Mouse (Mus musculus): Measurements from ENCODE around the gene Pcyt2.

Pcyt2 gene

DNA sequence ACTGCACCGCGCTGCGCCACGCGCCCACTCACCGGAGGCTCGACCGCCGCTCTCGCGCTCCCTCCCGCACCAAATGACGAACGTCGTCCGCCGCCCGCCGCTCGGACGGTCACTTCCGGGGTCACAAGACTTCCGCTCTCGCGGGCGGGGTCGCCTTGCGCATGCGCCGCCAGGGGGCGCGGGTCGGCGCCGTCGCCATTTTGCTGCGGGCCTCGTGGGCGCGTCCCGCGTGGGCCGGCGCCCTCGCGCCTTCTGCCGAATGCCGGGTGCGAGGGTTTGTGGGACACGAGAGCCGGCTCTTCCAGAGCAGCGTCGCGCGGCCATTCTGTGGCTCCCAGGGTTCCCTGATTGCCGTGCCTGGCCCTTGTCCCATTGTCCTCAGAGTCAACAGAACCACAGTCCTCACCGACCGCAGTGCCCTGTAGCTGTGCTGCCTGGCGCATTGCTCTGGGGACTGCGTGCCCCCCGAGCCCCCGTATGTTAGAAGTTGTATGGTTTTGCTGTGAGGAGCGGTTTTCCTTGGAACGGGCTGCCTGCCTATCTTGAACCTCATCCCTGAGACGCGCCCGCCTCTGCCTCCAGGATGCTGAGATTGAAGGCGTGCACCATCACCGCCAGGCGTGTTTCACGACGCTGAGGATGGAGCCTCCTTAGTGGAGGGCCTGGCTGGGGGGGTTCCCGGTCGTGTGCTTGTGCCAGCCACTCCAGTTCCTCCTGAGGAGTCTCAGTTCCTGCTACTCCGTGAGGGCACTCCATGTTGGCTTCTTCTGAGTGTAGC lies 36.1 kb downstream of the Pcyt2 start, which contains the start of gene Arhgdia:
Gene Arhgdia, minus strand, starts transcription at position 135 of the 778 bp plus-strand sequence.
- peak; percentile 93 for DNase-seq (ENCODE audit: low read depth)

GRCm38 (mm10) chr11:120580871-120581331 lies 36.8 kb downstream of the Pcyt2 start:
- peak; percentile 59 for DNase-seq (ENCODE audit: low read depth)

- no peak for DNase-seq (ENCODE audit: low read depth)
These were observed 37.5 kb downstream of the Pcyt2 start for GRCm38 (mm10) chr11:120580190-120580589.

DNA sequence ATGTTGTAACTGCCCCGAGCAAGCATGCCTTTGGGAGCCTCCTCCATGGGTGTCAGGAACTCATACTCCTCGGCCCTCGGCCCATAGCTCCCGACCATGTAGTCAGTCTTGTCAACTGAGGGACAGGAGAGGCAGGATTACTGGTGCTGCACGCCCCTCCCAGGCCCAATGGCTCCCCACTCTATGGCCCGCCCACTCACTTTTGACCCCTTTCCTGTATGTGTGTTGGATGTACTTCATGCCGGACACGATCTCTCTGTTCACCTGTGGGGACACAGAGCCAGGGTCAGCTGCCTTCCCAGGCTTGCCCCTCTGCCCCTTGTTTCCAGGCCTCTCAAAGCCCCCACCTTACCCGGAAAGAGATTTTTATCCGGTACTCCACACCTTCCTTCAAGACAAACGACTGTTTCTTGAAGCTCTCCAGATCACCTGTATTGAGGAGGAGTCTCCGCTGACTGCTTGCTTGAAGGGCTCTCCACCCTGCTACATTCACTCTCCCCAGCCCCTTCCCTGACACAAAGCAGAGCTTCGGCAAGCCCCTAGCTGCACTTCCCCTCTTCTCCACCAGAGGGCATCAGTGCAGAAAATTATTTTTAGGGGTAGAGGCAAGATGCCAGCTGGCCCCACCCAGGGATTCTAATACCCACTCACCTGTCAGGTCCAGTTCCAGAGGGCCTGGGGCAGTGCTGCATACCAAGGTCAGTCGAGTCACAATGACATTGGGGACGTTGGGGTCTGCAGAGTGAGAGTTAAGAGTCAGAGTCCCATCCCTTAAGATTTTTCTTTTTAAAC lies 38.2 kb downstream of the Pcyt2 start:
- peak; percentile 89 for DNase-seq (ENCODE audit: low read depth)

- no peak for DNase-seq (ENCODE audit: low read depth)
These were observed 39.0 kb downstream of the Pcyt2 start for GRCm38 (mm10) chr11:120578694-120579243.

GRCm38 (mm10) chr11:120578024-120578693 lies 39.6 kb downstream of the Pcyt2 start:
- peak; percentile 27 for DNase-seq (ENCODE audit: low read depth)

DNA sequence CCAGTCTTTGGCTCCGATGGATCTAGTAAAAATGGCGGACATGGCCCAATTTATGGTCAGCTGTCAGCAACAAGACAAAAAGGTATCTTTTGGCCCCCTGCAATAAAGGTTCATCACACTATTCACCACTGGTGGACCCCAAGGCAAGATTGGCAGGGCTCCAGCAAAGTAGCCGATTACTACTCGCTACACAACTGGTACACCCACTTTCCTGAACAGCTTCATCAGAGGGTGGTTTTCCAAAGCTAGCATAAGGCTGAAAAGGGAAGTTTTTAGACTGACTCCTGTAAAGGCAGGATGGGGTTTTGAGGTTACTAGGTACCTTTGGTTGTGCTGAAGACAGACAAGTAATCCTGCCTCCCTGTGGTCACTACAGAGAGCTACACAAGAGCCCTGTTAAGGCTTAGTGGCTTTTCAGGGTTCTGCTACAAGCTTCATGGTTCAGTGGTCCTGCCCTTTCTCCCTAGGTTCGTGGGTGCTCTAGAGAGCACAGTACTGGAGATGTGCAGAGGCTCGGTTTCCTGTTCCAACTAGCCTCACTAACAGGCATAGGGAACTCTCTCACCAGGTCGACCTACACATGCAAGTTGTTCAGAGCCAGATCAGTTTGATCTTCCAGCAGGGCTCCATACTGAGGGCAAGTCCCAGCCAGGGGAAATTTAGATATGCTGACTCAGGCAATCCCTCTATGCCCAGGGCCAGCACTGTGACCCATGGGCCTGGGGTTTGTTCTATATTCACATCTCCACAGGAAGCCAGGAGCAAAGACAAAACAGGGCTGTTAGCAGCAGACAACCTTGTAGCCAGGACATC lies 40.3 kb downstream of the Pcyt2 start:
- peak; percentile 72 for DNase-seq (ENCODE audit: low read depth)

- DNase-seq (ENCODE audit: low read depth): peak; percentile 30
These were observed 41.3 kb downstream of the Pcyt2 start for GRCm38 (mm10) chr11:120576365-120576981.

DNA sequence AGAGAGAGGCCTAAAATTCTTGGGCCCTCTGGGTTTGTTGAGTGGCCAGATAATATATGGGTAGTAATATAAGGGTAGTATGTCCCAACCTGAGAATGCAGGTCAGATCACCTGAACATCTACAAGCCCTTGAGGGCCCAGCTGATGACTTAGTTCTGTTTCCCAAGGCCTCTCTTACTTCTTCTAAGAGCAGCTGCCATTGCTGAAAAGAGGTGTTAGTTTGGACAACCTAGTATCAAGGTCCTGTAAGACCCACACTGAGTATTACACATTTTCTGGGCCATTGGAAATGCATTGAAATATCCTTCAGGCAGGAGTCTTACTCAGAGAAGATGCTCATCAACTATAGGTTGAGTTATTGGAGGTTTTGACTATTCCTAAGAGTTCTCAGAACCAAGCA lies 41.8 kb downstream of the Pcyt2 start:
- DNase-seq (ENCODE audit: low read depth): no peak

DNA sequence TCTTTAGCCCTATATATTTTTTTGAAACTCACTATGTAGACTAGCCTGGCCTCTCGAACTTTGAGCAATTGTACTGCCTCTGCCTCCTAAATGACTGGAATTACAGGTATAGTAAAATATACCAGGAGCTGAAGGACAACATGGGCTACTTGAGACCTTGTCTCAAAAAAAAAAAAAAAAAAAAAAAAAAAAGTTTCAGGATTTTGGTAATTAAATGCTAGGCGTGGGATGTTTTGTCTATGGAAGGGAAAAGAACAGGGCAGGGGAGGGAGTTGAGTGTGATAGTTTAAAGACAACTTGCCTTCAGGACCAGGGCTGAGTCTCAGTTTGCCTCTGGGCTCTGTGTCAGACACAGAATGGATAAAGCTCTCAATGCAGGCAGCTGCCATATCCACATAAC lies 42.7 kb downstream of the Pcyt2 start:
- no peak for DNase-seq (ENCODE audit: low read depth)

GRCm38 (mm10) chr11:120574278-120574600 lies 43.5 kb downstream of the Pcyt2 start:
- no peak for DNase-seq (ENCODE audit: low read depth)

DNA sequence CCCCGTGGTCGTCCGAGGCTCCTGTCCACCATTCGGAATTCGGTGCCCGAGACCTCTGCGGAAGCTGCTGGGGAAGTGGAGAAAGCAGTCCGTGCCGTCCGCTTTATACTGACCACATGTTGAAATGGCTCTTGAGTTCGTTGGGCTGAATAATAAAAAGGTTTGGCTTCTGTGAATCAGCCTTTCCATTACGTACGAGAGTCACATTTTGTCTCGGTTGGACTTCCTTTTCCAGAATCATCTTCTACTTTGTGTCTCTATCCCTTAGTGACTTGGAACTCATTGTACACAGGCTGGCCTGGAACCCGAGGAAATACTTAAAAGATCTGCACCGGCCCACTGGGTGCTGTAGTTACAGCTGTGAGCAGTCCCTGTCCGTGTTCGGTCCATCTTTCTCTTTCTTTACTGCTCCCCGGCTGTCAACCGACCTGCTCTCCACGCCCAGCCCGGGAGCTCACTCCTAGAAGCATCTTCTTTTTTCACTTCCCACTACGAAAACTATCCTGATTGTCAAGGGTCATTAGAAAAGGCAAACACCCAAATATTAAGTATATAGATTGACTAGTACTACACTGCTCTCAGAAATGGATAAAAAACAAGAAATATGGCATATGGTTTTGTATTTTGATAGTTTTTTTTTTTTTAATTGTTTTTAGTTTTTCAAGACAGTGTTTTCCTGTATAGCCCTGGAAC lies 44.0 kb downstream of the Pcyt2 start:
- peak; percentile 90 for DNase-seq (ENCODE audit: low read depth)

- DNase-seq (ENCODE audit: low read depth): peak; percentile 98
These were observed 44.8 kb downstream of the Pcyt2 start, which contains the start of gene P4hb for GRCm38 (mm10) chr11:120572752-120573584. TSS of gene P4hb (minus strand) at chr11:120573253.

- no peak for DNase-seq (ENCODE audit: low read depth)
These were observed 45.4 kb downstream of the Pcyt2 start for GRCm38 (mm10) chr11:120572417-120572751.

GRCm38 (mm10) chr11:120571754-120572416 lies 45.9 kb downstream of the Pcyt2 start:
- DNase-seq (ENCODE audit: low read depth): no peak

DNA sequence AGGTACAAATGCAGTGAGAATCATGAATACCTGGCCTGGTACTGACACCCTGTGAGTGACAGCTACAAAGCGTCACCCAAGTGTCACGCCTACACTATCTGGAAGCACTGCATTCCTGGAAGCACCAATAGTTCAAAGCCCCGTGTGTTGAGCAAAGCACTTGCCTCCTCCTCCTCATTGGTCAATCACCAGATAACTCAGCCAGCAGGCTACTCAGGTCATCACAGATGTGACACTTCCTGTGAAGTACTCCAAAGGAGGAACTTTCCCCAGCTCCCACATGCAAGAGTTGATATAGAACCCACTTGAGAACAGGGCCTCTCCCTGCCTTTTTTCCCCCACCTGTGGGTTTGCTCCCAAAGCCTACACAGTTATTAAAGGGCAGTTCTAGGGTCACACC lies 46.6 kb downstream of the Pcyt2 start:
- DNase-seq (ENCODE audit: low read depth): no peak

DNA sequence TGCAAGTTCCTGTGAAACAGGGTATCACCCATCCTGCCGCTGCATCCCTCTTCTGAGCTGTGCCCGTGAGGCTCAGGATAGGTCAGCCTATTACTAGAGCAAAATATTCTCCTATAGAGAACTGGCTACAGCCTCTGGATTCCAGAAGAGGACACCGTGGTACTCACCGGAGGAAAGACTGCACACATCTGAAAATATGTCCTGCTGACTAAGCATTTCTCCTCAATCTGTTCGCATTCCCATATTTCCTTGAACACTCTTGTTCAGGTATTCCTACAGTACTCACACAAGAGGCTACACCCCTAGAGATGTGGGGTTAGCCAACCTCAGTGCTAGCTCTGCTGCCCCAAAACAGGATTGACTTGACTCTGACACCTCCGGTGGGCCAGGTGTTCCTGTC lies 49.4 kb downstream of the Pcyt2 start:
- DNase-seq (ENCODE audit: low read depth): no peak

DNA sequence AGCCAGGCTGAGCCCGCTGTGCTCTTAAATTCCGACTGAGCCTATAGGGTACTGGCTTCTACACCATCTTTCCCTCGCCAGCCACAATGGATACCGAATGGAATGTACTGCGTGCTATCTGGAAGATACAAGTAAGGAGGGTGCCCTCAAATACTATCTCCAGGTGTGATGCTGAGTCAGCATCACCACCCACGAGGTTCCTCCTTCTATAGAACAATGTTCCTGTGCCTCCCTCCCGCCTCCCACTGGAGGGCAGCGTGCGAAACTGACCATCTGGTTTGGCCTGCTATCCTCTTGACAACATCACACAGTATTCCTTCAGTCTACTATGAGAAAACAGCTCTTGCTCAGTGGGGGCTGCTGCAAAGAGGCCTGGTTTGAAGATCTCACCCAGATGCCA lies 52.6 kb downstream of the Pcyt2 start:
- DNase-seq (ENCODE audit: low read depth): no peak

DNA sequence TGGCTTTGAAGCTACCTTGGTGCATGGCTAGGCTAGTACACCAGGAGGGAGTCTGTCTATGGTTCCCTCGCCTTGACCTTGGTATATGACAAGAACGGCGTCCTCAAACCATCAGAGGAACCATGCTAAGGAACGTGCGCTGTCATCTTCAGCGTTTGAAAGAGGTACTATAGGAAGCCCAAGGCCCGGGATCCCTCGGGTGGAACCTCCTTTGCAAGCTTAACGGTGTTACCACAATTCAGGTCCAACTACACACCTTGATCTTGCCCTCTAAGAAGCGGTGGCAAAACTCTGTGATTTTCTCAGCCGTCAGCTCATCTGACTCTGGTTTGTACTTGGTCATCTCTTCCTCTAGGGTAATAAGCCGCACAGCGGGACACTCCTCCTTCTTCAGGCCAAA lies 54.8 kb downstream of the Pcyt2 start:
- DNase-seq (ENCODE audit: low read depth): no peak
